Mouse (Mus musculus) hindlimb bud, embryonic 11.5 days (tissue): ENCODE results near the gene Myog.
A peak's percentile ranks its signal among the peaks of the same experiment; 100 is the strongest.

ENCODE experiments used
- DNase-seq: peaks from one replicate; pipeline ENCODE4 v3.0.0-alpha.2; 2012; ENCODE audit warnings: low read depth, low spot score; ENCODE audit errors: extremely low spot score

Gene Myog

GRCm38 (mm10) chr1:134320691-134321301, 31.0 kb downstream of the Myog start:
- DNase-seq = no peak

DNA sequence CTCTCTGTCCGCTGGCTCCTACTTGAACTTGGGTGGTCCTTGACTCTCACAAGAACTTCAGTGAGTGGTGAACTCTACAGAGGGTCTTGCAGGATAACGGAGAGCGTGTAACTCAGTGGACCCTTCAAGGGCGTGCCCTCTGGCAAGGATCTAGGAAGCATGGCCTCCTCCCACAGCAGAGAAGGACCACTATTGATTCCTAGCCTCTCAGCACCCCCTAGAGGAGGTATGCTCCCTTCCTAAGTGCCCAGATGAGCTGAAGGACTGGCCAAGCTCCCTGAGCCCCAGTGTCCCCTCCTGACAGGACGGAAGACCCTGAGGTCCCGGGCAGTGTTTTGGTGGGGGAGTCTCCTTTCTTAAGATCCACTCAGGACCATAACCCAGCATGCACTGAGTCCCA, 32.8 kb downstream of the Myog start:
- DNase-seq = no peak

- no peak for DNase-seq
These were observed 37.1 kb downstream of the Myog start for GRCm38 (mm10) chr1:134326841-134327346.

- DNase-seq = peak; percentile 46
These were observed 42.3 kb downstream of the Myog start for GRCm38 (mm10) chr1:134331879-134332635.

DNA sequence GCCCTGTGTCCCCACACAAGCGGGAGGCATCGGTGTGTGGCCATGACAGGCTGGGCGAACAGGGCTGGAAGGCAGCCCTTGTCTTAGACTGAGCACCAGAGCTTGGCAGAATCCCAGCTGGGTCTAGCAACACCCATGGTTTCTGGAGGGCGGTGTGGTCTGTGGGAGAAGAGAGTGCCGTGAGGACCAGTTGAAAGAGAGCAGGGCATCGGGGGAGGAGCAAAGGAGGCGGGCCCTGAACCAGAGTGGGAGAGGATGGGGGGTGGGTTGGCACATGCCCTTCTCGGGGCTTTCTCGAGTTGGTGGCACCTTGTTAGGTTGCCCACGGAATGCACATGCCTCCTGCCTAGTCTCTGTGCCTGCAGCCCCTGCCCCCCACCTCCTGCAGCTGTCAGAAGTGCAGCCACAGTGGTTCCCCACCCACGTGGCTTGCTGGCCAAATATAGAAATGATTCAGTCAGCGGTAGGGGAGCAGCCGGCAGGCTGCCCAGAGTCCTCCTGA, 43.0 kb downstream of the Myog start, which contains the start of gene Ppfia4:
TSS of gene Ppfia4 (minus strand) at position 159 of the 502 bp plus-strand sequence.
- DNase-seq = no peak

GRCm38 (mm10) chr1:134333371-134334110, 43.8 kb downstream of the Myog start:
- no peak for DNase-seq

DNA sequence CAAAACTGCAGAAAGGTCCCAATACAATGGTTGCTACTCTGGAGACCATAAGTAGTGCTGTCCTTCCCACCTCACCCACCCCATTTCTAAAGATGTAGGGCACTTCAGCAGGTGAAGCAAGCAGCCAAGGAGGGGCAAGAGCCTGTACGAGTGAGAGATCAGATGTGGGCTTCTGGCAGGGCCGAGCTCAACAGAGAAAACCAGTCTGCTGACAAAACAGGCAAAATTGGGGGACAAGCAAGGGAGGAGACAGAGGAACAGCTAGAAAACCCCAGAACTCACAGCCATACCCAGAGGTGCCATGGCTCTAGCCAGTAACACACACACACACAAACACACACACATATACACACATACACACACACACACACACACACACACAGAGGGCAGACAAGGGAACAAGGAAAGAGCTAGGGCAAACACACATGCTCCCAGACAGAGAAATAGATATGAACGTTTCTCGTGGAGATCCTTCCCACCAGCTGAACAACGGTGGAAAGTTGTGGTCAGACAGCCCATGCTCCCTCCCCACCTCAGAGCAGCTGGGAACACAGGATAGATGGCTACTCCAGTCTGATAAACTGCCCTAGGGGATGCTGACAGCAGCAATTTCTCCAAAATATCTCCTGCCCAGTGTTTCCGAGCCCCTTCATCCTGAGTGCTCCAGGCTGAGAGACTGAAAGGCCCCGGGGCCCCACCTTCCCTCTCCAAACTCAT, 44.5 kb downstream of the Myog start:
- DNase-seq = no peak

GRCm38 (mm10) chr1:134335211-134335923, 45.6 kb downstream of the Myog start:
- DNase-seq = no peak

GRCm38 (mm10) chr1:134335924-134336810, 46.4 kb downstream of the Myog start:
- no peak for DNase-seq

- no peak for DNase-seq
These were observed 47.3 kb downstream of the Myog start for GRCm38 (mm10) chr1:134336958-134337710.

DNA sequence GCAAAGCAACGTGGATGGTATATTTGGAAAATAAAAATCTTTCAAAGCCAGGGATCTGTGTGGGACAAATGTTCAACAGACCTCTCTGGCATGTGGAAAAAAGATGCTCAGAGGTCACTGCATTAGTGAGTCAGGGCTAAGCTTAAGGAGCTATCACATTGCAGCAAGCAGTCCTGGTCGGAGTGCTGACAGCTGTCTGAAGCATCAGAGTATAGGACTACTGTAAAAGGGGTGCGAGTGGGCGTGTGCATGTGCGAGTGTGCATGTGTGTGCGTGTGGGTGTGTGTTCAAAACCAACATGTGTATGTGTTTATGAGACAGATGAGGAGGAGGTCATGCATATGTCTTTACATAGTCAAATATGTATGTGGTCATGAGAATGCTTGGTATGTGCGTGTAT, 49.4 kb downstream of the Myog start:
- no peak for DNase-seq

DNA sequence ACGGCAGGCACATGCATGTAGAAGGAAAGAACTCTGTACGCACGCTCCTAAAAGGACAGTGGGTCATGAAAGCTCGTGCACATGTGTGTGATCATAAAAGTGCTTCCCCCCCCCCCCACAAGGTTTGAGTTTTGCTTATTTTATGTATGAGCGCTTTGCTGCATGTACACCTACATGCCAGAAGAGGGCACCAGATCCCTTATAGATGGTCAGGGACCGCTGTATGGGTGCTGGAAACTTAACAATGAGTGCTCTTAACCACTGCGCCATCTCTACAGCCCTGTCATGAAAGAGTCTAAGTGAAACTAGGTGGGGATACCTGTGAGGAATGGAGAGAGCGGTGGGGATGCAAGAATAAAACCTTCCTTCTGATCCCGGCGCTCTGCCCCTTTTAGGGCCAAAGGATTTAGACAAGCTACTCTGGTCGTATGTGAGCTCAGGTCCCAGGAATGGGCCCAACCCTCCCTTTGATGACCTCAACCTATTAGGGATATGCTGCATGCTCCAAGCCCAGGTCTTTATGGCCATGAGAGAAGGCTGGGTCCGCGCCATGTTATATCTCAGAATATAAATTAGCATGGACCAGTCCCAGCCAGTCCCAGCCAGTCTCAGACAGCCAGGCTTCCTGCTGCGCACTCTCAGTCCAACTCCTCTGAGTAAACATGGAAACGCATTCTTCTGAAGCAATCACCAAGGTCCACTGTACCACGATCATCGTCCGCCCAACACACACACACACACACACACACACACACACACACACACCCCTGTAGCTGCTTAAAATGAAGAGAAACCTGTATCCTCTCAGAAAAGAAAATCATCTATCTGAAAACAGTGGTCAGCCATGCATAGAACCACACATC, 50.2 kb downstream of the Myog start:
- DNase-seq = no peak

GRCm38 (mm10) chr1:134341641-134342277, 52.0 kb downstream of the Myog start:
- DNase-seq = no peak
